In genomic region chr4:58350206-58350605, GRCm38 (mm10) we compare ENCODE assay signal across 16 mouse cellular contexts.
"Had no signal": no experiment of that assay in that cellular context is flagged by ENCODE, and none has a peak within 500 bp of the region (broad histone marks: within the 10 kb centered on the region; RNA-seq: fewer than 3 reads in every experiment).

No protein-coding gene starts in this region.

- H3K36me3 ChIP-seq: neural tube, embryonic 13.5 days; neural tube, embryonic 15.5 days; stomach, embryonic 15.5 days had no signal

- H3K4me3 ChIP-seq: neural tube, embryonic 13.5 days; neural tube, embryonic 15.5 days; stomach, embryonic 15.5 days had no signal

- H3K4me1 ChIP-seq: neural tube, embryonic 13.5 days; neural tube, embryonic 15.5 days; stomach, embryonic 15.5 days had no signal

- DNase-seq: retina, postnatal 1 day; right cerebral cortex, adult 18-20 months; right cerebral cortex, postnatal 14 days; right cerebral cortex, postnatal 25 days; right cerebral cortex, postnatal 4 days; spleen, adult 18-20 months; thymus, adult 18-20 months; thymus, adult 2 months; thymus, postnatal 14 days; thymus, postnatal 25 days; thymus, postnatal 36 days; thymus, postnatal 4 days had no signal

- H3K27ac ChIP-seq: neural tube, embryonic 13.5 days; neural tube, embryonic 15.5 days; stomach, embryonic 15.5 days; stomach, postnatal 0 days had no signal

- H3K9ac ChIP-seq: neural tube, embryonic 13.5 days; neural tube, embryonic 15.5 days; stomach, embryonic 15.5 days had no signal

- H3K27me3 ChIP-seq: neural tube, embryonic 13.5 days; neural tube, embryonic 15.5 days; stomach, embryonic 15.5 days had no signal

- H3K4me2 ChIP-seq: neural tube, embryonic 13.5 days; neural tube, embryonic 15.5 days; stomach, embryonic 15.5 days had no signal

- H3K9me3 ChIP-seq: neural tube, embryonic 13.5 days; neural tube, embryonic 15.5 days; stomach, embryonic 15.5 days had no signal
